Mouse (Mus musculus) liver, postnatal 0 days (tissue): Measurements from ENCODE around the gene Wipf1.

Experiments
- CTCF ChIP-seq: sonication (generic); IDR thresholded peaks from 2 replicates; pipeline ENCODE4 v1.5.1; 2016; ENCODE audit warnings: antibody characterized with exemption, low read depth
- EP300 ChIP-seq: IDR thresholded peaks from 2 replicates; pipeline ENCODE4 v1.6.1; 2016; ENCODE audit warnings: antibody characterized with exemption, low read depth, mild to moderate bottlenecking

GRCm38 (mm10) chr2:73491442-73492241 is 37.9 kb downstream of the Wipf1 start:
- TF ChIP-seq CTCF (peak; percentile 84), EP300 (no peak)
